Mouse (Mus musculus) pancreas, adult 10 weeks (tissue): ENCODE results near the gene Fbxo2. TPM values are rescaled to one million over a fixed set of nuclear protein-coding genes. Genes with fewer than 3 reads are reported as not detected.

Experiments used
- polyA plus RNA-seq: library from polyadenylated mRNA; stranded (reverse); fragments of 350-450 nt; fragmentation: Illumina TruSeq; extraction: RNeasy Lipid Tissue Mini Kit (QIAGEN cat#74804); gene quantifications from one replicate; pipeline ENCODE4 v1.2.3, GENCODE M21; 2015; ENCODE audit warnings: low read depth, low replicate concordance; ENCODE audit not compliant: insufficient read depth

Gene Fbxo2
- polyA plus RNA-seq: 1.3 TPM

GRCm38 (mm10) chr4:148160436-148161390, at the start of gene Fbxo2, which contains the start of gene Fbxo44:
Gene Fbxo2, plus strand, starts transcription at chr4:148160621.
Gene Fbxo44, minus strand, starts transcription at chr4:148160482.

GRCm38 (mm10) chr4:148130133-148130532, 30.3 kb upstream of the Fbxo2 start, which contains the start of gene Mad2l2:
Gene Mad2l2, plus strand, starts transcription at chr4:148130384.

GRCm38 (mm10) chr4:148130561-148131413, 29.6 kb upstream of the Fbxo2 start, which contains the start of gene Draxin:
Gene Draxin, minus strand, starts transcription at chr4:148130698.

GRCm38 (mm10) chr4:148151267-148152168, 8.9 kb upstream of the Fbxo2 start, which contains the start of gene Fbxo6:
Gene Fbxo6, minus strand, starts transcription at chr4:148152140.

Other genes with a start within 250 kb of the Fbxo2 start
- gene Plod1, start 223.9 kb upstream of the Fbxo2 start, polyA plus RNA-seq: 12.8 TPM
- gene 2510039O18Rik, start 219.7 kb upstream of the Fbxo2 start, polyA plus RNA-seq: 7.1 TPM
- gene Nppb, start 174.8 kb upstream of the Fbxo2 start, polyA plus RNA-seq: not detected
- not detected for gene Nppa, start 159.9 kb upstream of the Fbxo2 start, polyA plus RNA-seq
- 2.5 TPM for gene Clcn6, start 121.8 kb upstream of the Fbxo2 start, polyA plus RNA-seq
- 21.1 TPM for gene Mthfr, start 121.5 kb upstream of the Fbxo2 start, polyA plus RNA-seq
- 11.2 TPM for gene Agtrap, start 72.6 kb upstream of the Fbxo2 start, polyA plus RNA-seq
- 2.2 TPM for gene Mad2l2, start 30.2 kb upstream of the Fbxo2 start, polyA plus RNA-seq
- not detected for gene Draxin, start 29.9 kb upstream of the Fbxo2 start, polyA plus RNA-seq
- gene Fbxo6, start 8.5 kb upstream of the Fbxo2 start, polyA plus RNA-seq: 10.4 TPM
- 3.0 TPM for gene Fbxo44, start 139 bp upstream of the Fbxo2 start, polyA plus RNA-seq
- not detected for gene Disp3, start 127.3 kb downstream of the Fbxo2 start, polyA plus RNA-seq